Mouse (Mus musculus) gastrocnemius, postnatal 36 days (tissue): Measurements from ENCODE around the gene Uroc1. TPM values are rescaled to one million over a fixed set of nuclear protein-coding genes. Genes with fewer than 3 reads are reported as not detected.

Experiments
- total RNA-seq, 2 experiments: library from RNA; stranded (reverse); gene quantifications; 2 replicates each; pipeline ENCODE4 v1.2.3; 2021

Uroc1 gene
- total RNA-seq, 2 experiments from 2014 or later = 0.08 TPM; not detected in 1

Other genes starting within 250 kb of the Uroc1 start
- gene Vmn1r50, start 231.9 kb upstream of the Uroc1 start, total RNA-seq = not detected
- not detected for gene Vmn1r51, start 210.7 kb upstream of the Uroc1 start, total RNA-seq
- gene Vmn1r52, start 158.5 kb upstream of the Uroc1 start, total RNA-seq = not detected
- not detected for gene V1ra8, start 130.5 kb upstream of the Uroc1 start, total RNA-seq
- not detected for gene Vmn1r53, start 108.8 kb upstream of the Uroc1 start, total RNA-seq
- not detected for gene Vmn1r54, start 87.0 kb upstream of the Uroc1 start, total RNA-seq
- gene BC048671, start 32.1 kb upstream of the Uroc1 start, total RNA-seq = not detected
- gene Chst13, start 8.1 kb upstream of the Uroc1 start, total RNA-seq = not detected
- gene Zxdc, start 36.2 kb downstream of the Uroc1 start, total RNA-seq = 10 to 100 TPM; 13.3 to 13.6 TPM
- gene Cfap100, start 95.5 kb downstream of the Uroc1 start, total RNA-seq = under 1 TPM in 1 of 2 experiments, not detected in 1; 0.30 TPM
- 10 to 100 TPM; 36.6 to 38.0 TPM for gene Klf15, start 129.3 kb downstream of the Uroc1 start, total RNA-seq
- gene Aldh1l1, start 153.1 kb downstream of the Uroc1 start, total RNA-seq = 1 to 10 TPM; 2.9 to 4.0 TPM